Mouse (Mus musculus) lung, embryonic 14.5 days (tissue): Measurements from ENCODE around the gene Gpr146. TPM values are rescaled to one million over a fixed set of nuclear protein-coding genes. Genes with fewer than 3 reads are reported as not detected.

Source experiments
- ATAC-seq: fragments of 200-750 bp; cut with Nextera tagmentation; 2 replicates; pipeline ENCODE4 v1.8.0; 2017; ENCODE audit warnings: mild to moderate bottlenecking, moderate TSS enrichment, moderate library complexity; ENCODE audit not compliant: insufficient read depth
- DNase-seq: peaks from one replicate; pipeline ENCODE4 v3.0.0-alpha.2; 2015
- H3K27ac ChIP-seq: fragments of 300-500 bp; sonication (generic); 2 replicates; pipeline ENCODE4 v1.5.1; 2014; ENCODE audit warnings: low read depth, mild to moderate bottlenecking, moderate library complexity
- H3K27me3 ChIP-seq: fragments of 300-500 bp; sonication (generic); 2 replicates; pipeline ENCODE4 v1.6.1; 2014; ENCODE audit warnings: low read length, control low read depth; ENCODE audit not compliant: insufficient read depth
- H3K36me3 ChIP-seq: fragments of 300-500 bp; sonication (generic); 2 replicates; pipeline ENCODE4 v1.6.1; 2014; ENCODE audit warnings: control low read depth; ENCODE audit not compliant: insufficient read depth
- H3K4me1 ChIP-seq: fragments of 300-500 bp; sonication (generic); 2 replicates; pipeline ENCODE4 v1.6.1; 2014; ENCODE audit warnings: antibody characterized with exemption, control low read depth; ENCODE audit not compliant: insufficient read depth
- H3K4me2 ChIP-seq: fragments of 300-500 bp; sonication (generic); 2 replicates; pipeline ENCODE4 v1.6.1; 2014; ENCODE audit warnings: mild to moderate bottlenecking
- H3K4me3 ChIP-seq: fragments of 300-500 bp; sonication (generic); 2 replicates; pipeline ENCODE4 v1.5.1; 2014; ENCODE audit warnings: low read depth, low read length
- H3K9ac ChIP-seq: fragments of 300-500 bp; sonication (generic); 2 replicates; pipeline ENCODE4 v1.6.1; 2014
- H3K9me3 ChIP-seq: fragments of 300-500 bp; sonication (generic); 2 replicates; pipeline ENCODE4 v1.6.1; 2016; ENCODE audit warnings: low read depth, low read length, control low read depth
- CTCF ChIP-seq: IDR thresholded peaks from 2 replicates; pipeline ENCODE4 v1.5.1; 2016; ENCODE audit warnings: antibody characterized with exemption, low read depth
- WGBS: fragments of 180-500 bp; shearing (Covaris S2); extraction: QIAGEN DNeasy Blood & Tissue Kit; methylation state at CpG from one replicate; pipeline ENCODE4 v1.1.7; 2014; 5-methylcytosine and 5-hydroxymethylcytosine counted together
- polyA plus RNA-seq: library from polyadenylated mRNA; unstranded; fragments of >200 nt; fragmentation: Nextera tagmentation; extraction: Ambion mirVana; gene quantifications from 2 replicates; pipeline ENCODE4 v1.2.1, GENCODE M21; 2014

The Gpr146 gene
- polyA plus RNA-seq, 1 experiment from 2014 or later, result 4.3 TPM

DNA sequence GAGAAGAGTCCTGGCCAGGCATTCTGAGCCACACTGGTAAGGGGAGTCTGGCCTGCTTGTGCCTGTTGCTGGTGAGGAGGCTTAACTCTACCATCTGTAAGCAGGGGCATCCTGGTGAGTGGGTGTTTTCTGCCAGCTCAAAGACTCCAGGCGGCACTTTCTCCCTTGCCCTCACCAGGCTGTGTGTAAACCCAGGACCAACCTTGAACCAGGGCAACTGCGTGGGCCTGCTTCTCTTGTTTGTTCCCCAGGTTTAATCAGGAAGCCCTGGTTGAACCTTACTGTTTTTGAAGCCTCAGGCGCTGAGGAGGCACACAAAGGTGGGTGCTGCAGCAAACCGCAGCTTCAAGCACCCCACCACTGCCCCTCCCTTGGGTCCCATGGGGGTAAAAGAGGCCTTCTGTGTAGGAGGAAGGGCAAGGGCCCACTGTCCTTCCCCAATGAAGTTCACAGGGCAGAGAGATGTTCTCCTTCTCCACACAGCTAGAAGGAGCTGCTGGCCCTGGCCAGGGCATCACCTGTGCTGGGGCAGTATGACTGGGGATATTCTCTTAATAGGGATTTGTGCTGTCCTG is 9.5 kb upstream of the Gpr146 start:
- no peak overlapping the region for H3K27ac ChIP-seq
- no peak for ATAC-seq
- H3K4me3 ChIP-seq, result no peak overlapping the region
- H3K9ac ChIP-seq, result no peak overlapping the region
- H3K9me3 ChIP-seq, result no peaks in the 10 kb centered on the region
- no peak overlapping the region for H3K4me2 ChIP-seq
- no peaks in the 10 kb centered on the region for H3K27me3 ChIP-seq
- no peak for DNase-seq
- WGBS, result 89% methylated on average over 4 of the region's 4 CpGs
- no peak for TF ChIP-seq CTCF
- H3K36me3 ChIP-seq, result peaks cover 5% of the 10 kb centered on the region; the same call in 1 of the 2 replicates
- peaks cover 17% of the 10 kb centered on the region for H3K4me1 ChIP-seq

DNA sequence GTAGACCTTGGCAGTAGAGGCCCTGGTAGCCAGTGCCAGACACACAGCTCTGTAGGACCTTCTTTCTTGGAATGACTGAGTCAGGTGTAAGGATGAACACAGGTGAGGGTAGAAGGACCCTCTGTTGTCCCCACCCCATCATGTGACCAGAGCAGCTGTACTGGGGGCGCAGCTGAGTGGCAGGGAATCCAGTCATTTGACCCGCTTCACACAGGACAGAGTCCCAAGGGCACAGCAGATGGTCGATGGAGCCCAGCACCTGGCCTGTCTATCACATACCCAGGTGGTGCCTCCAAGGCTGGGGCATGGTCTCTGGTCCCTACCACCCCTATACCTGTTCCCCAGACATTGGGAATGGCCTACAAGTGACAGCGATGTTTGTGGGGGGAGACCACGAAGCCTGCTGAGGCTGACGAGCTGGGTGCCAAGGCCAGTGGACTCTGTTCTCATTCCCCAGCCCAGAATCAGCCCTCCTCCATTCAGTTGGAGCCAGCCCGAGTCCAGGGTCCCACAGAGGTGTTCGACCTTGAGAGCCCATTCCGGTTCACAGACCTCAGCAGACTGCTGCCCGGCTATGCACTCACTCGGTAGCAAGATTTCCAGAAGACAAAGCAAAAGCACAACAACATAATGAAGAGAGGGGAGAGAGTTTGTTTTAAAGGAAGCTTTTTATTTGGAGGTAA is 8.7 kb upstream of the Gpr146 start:
- no peak overlapping the region for H3K27ac ChIP-seq
- no peak overlapping the region for H3K4me2 ChIP-seq
- H3K36me3 ChIP-seq, result 0 out of 2 replicates have a peak, but pooled peaks cover 1% of the 10 kb centered on the region
- DNase-seq (no peak), ATAC-seq (no peak)
- peaks cover 17% of the 10 kb centered on the region for H3K4me1 ChIP-seq
- no peak for TF ChIP-seq CTCF
- H3K27me3 ChIP-seq, result no peaks in the 10 kb centered on the region
- 85% methylated on average over 11 of the region's 11 CpGs for WGBS
- H3K4me3 ChIP-seq, result no peak overlapping the region
- no peaks in the 10 kb centered on the region for H3K9me3 ChIP-seq
- no peak overlapping the region for H3K9ac ChIP-seq

DNA sequence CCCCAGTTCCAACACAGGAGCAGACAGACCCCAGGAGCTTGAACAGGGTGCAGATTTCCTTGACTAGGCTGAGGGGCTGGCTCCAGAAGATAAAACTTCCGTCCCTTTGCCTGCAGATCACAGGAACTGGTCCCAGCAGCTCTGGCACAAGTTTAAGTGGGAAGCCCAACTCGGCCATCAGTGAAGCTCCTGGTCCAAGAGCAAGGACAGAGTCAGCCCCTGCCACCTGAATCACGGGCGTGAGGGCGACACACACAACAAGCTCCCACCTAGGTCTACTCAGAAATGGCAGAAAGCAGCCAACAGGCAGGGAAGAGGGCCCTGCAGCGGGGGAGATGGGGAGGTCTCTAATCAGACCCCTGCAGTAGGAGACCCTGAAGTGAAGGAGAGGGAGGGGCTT is 7.2 kb upstream of the Gpr146 start:
- H3K9me3 ChIP-seq, result no peaks in the 10 kb centered on the region
- peak overlapping the region; percentile 95; the same call in 1 of the 2 replicates for H3K4me2 ChIP-seq
- H3K9ac ChIP-seq, result no peak overlapping the region
- DNase-seq, result no peak
- no peaks in the 10 kb centered on the region for H3K27me3 ChIP-seq
- whole genome bisulfite sequencing, result 83% methylated on average over 6 of the region's 6 CpGs
- no peak for TF ChIP-seq CTCF
- no peak for ATAC-seq
- no peak overlapping the region for H3K4me3 ChIP-seq
- H3K27ac ChIP-seq, result no peak overlapping the region
- no peaks in the 10 kb centered on the region for H3K36me3 ChIP-seq
- H3K4me1 ChIP-seq, result peaks cover 12% of the 10 kb centered on the region

DNA sequence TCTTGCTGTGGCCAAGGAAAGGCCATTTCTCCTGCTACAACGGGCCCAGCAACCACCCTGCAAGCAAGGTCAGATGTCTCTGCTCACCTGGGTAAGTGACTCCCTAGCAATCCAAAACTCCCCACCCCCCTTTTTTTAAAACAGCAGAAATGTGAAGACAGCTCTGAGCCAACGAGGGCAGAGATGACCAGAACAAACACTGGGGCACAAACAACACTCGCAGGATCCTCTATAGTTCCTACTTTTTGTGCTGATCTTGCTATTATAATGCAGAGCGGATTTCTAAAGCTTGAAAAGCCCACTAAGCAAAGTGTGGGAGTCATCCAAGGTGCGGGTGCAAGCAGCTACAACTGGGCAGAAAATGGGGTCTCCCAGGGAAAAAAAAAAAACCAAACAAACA is 6.4 kb upstream of the Gpr146 start:
- no peak for ATAC-seq

DNA sequence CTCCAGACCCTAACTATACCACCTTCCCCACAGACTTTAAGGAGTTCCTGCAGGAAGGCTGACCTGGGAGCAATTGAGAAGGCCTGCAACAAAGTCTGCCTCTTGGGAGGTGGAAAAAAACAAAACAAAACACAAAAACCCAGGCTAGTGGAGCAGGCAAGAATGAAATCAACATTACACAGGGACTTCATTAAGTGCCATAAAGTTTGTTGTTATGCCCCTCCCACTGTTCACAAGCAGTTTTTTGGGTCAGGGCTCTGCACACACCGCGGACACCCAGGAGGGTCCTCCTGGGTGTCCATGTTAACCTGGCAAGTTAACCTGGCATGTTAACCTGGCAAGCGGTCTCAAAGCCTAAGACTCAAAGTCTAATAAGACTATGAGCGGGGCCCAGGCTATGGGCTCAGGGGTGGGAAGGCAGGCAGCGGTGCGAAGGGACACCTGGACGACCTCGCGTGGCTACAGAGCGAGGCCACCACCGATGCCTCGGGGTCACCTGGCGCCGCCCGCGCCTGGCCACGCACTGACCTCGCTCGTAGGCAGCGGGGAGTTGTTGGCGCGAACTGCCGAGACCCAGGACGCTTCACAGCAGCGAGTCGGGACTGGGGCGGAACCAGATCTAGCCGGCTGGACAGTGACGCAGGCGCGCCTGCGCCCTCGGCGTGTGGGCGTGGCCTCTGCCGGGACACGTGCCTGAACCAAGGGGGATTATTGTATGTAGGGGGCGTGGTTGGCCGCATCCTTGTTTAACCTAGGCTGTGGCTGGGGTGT is 5.7 kb upstream of the Gpr146 start:
- peak overlapping the region; percentile 68 for H3K4me3 ChIP-seq
- ATAC-seq, result peak; percentile 97
- H3K4me1 ChIP-seq, result peaks cover 12% of the 10 kb centered on the region
- no peaks in the 10 kb centered on the region for H3K36me3 ChIP-seq
- no peak for TF ChIP-seq CTCF
- peak overlapping the region; percentile 95 for H3K9ac ChIP-seq
- H3K27me3 ChIP-seq, result no peaks in the 10 kb centered on the region
- DNase-seq, result peak; percentile 97
- H3K4me2 ChIP-seq, result peak overlapping the region; percentile 95
- 2% methylated on average over 39 of the region's 39 CpGs for WGBS
- no peaks in the 10 kb centered on the region for H3K9me3 ChIP-seq
- peak overlapping the region; percentile 83 for H3K27ac ChIP-seq

More for the DNA sequence above, 6.4 kb upstream of the Gpr146 start:
- Histone ChIP-seq H3K36me3 (no peaks in the 10 kb centered on the region), H3K4me2 (peak overlapping the region; percentile 95), H3K27ac (peak overlapping the region; percentile 83; the same call in 1 of the 2 replicates), H3K27me3 (no peaks in the 10 kb centered on the region), H3K4me3 (peak overlapping the region; percentile 68), H3K4me1 (peaks cover 11% of the 10 kb centered on the region), H3K9ac (peak overlapping the region; percentile 95), H3K9me3 (no peaks in the 10 kb centered on the region)
- no peak for DNase-seq
- WGBS, result 57% methylated on average over 5 of the region's 5 CpGs
- TF ChIP-seq CTCF, result no peak

DNA sequence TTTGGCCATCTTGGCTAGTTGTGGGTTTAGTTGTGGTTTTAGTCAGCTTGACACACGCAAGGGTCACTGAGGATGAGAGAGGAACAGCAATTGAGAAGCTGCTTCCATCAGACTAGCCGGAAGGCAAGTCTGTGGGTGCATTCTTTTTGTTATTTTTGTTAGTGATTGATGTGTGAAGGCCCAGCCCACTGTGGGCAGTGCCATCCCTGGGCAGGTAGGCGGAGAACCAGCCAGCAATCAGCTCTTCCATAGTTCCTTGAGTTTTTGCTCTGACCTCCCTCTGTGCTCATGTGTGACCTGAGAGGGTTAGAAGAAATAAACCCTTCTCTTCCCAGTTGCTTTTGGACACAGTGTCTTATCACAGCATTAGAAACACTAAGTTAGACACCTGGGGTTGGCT is 4.4 kb upstream of the Gpr146 start:
- H3K36me3 ChIP-seq, result no peaks in the 10 kb centered on the region
- H3K4me2 ChIP-seq, result no peak overlapping the region
- WGBS, result 83% methylated on average over 3 of the region's 3 CpGs
- H3K4me1 ChIP-seq, result peaks cover 25% of the 10 kb centered on the region
- H3K9me3 ChIP-seq, result no peaks in the 10 kb centered on the region
- no peak for TF ChIP-seq CTCF
- DNase-seq (no peak), ATAC-seq (no peak)
- H3K9ac ChIP-seq, result no peak overlapping the region
- no peak overlapping the region for H3K4me3 ChIP-seq
- no peak overlapping the region for H3K27ac ChIP-seq
- H3K27me3 ChIP-seq, result no peaks in the 10 kb centered on the region

DNA sequence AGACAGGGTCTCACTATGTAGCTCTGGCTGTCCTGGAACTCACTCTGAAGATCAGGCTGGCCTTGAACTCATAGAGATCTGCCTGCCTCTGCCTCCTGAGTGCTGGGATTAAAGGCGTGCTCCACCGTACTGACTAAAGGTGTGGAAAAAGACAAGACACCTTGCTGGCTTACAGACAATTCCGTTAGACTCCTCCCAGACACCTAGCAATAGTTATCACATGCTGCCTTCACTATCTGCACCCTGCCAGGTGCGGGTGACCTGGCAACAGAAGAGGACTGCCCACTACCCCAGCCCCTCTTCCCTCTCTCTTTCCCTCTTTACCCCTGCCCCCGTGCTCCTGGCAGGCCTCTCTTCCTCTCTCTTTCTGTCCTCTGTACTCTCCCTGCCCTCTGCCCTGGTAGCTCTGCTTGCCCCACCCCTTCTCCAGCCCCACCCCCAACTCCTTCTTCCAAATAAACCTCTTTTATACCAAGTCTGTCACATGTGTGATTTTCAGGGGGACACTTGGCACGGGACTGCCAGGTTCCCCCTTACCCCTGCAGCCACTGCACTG is 3.5 kb upstream of the Gpr146 start:
- Histone ChIP-seq H3K36me3 (no peaks in the 10 kb centered on the region), H3K27me3 (no peaks in the 10 kb centered on the region), H3K9ac (no peak overlapping the region), H3K27ac (no peak overlapping the region), H3K4me3 (no peak overlapping the region), H3K4me1 (peaks cover 32% of the 10 kb centered on the region), H3K4me2 (no peak overlapping the region), H3K9me3 (no peaks in the 10 kb centered on the region)
- TF ChIP-seq CTCF, result no peak
- DNase-seq, result no peak
- ATAC-seq, result no peak
- 83% methylated on average over 6 of the region's 6 CpGs for WGBS
